Mouse (Mus musculus) embryo, embryonic 11.5 days (tissue): ENCODE results near the gene Klkb1.
A peak's percentile ranks its signal among the peaks of the same experiment; 100 is the strongest.

ENCODE experiments used
- DNase-seq: peaks from one replicate; pipeline ENCODE4 v3.0.0-alpha.2; 2012; ENCODE audit warnings: low read depth, low spot score

Gene Klkb1

DNA sequence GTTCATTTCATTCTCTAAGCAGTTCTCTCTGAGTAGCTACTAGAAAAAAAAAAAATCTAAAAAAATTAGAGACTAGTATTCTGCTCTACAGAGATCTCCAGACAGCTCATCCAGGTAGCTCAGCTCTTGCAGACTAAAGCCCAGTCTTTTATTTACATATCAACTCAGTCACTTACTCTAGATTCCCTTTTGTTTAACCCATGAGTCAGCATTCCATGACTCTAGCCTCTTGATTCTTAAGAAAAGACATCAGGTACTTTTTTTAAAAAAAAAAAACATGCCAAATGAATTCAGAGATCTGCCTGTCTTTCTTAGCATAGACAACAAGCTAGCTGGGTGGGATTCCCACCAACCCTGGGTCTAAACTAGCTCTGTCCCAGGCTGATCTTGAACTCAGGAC lies 26.2 kb downstream of the Klkb1 start:
- DNase-seq, result no peak

GRCm38 (mm10) chr8:45267611-45268391 lies 26.9 kb downstream of the Klkb1 start:
- no peak for DNase-seq

- DNase-seq, result no peak
These were observed 27.7 kb downstream of the Klkb1 start for GRCm38 (mm10) chr8:45266993-45267392.

DNA sequence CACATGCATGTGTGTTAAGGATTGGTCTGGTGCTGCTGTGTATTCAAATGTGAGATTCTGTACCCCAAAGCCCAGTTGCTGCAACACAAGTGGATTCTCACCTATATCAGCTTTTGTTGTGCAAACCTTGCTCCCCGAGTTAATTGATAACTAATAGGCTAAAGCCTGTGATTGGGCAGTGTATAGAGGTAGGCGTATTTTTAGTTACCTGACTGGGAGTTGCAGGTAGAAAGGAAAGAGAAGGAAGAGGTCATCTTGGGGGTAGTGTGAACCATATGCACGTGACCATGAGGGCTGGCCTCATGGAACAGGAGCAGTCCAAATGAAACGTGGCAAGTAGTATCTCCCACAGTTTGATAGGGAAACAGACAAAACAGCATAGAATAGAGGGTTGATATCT lies 29.7 kb downstream of the Klkb1 start:
- no peak for DNase-seq

GRCm38 (mm10) chr8:45262851-45263250 lies 31.8 kb downstream of the Klkb1 start:
- DNase-seq, result no peak

- no peak for DNase-seq
These were observed 32.7 kb downstream of the Klkb1 start, which contains the start of gene F11 for GRCm38 (mm10) chr8:45261920-45262319. F11 (minus strand) TSS chr8:45262031.

DNA sequence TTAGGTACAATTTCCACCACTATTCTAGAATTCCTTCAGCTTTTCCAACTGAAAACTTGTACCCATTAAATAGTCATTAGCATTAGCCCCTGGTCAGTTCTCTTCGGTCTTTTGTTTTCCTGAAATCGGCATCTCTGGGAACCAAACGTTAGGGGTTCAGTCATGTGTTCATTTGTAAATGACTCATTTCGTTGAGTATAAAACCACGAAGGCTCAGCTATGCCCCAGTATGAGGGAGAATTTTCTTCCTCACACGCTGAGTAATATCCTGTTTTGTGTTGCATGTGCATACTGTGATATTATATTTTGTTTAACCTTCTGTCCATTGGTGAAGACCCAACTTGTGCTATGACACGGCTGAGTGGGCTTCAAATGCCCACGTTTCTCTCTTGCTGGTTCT lies 36.2 kb downstream of the Klkb1 start:
- no peak for DNase-seq

DNA sequence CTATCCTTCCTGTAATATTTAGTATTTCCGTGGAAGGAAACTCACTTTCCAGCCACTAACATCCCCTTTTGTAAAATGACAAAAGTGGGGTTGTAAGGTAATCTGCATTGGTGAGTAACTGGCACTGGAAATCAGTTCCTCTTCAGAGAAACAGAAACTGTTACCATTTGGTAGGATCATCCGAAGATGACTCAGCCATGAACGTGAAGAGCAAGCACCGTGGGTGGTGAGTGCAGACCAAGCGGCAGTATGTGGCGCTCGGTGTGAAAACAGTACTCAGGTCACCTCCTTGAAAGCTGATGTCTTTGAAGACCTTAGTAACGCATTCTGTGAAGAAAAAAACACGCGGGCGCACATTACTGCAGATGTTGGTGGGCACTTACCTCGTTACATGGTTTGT lies 39.6 kb downstream of the Klkb1 start:
- DNase-seq, result no peak

- no peak for DNase-seq
These were observed 40.3 kb downstream of the Klkb1 start for GRCm38 (mm10) chr8:45254194-45254842.

GRCm38 (mm10) chr8:45253586-45253985 lies 41.1 kb downstream of the Klkb1 start:
- DNase-seq, result no peak

DNA sequence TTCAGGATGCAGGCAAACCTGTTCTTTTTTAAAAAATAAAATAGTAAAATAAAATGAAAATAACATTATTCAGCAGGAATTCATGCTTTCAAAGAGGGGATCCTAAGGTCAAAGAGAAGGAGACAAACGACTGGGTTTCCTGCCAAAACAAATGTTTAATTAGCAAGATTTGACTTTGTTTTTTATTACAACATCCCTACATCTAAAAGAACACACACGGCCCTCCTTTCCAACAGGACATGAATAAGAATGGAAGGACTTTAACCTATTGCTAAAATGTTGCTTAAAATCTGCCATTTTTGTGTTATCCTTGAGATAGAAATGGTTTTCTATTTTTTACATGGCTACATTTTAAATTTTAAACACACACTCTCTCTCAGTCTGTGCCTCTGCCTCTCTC lies 41.5 kb downstream of the Klkb1 start:
- DNase-seq, result no peak

GRCm38 (mm10) chr8:45246307-45246706 lies 48.4 kb downstream of the Klkb1 start:
- DNase-seq, result no peak

DNA sequence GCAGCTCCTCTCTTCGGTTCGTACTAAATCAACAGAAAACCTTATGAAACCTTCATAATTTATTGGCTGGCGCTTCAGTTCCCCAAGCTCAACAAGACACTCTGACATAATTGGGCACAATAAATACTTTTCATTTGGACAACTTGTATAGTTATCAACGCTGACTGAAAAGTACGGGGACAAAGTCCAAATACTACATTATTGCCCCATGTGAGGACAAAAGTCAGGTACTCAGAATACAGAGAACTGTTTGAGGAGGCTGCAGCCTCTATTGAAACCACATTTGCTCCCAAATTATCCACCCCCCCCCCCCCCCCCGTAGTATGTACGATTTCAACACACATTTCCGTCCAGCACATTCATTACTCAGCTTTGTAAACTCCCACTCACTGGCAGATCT lies 55.3 kb downstream of the Klkb1 start:
- no peak for DNase-seq

DNA sequence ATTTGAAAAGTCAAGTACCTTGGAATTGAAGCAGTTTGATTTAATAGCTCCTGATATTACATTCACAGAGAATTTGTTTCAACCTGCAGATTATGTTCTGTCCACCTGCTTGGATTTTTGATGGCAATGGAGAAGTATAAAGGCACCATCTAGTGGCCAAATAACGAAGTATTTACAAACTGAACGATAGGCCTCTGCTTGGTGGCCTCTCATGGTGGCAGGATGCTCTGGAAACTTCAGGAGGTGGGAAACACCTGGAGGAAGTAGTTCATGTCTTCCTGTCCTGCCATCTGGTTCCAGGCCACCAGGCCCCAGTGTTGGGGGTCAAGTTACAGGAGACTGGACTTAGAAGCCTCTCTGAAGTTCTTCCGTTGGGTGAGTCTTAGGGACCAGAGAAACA lies 56.4 kb downstream of the Klkb1 start:
- DNase-seq, result no peak

- DNase-seq, result peak; percentile 67
These were observed 58.3 kb downstream of the Klkb1 start for GRCm38 (mm10) chr8:45236164-45236912.

- DNase-seq, result no peak
These were observed 59.4 kb downstream of the Klkb1 start for GRCm38 (mm10) chr8:45235228-45235627.

DNA sequence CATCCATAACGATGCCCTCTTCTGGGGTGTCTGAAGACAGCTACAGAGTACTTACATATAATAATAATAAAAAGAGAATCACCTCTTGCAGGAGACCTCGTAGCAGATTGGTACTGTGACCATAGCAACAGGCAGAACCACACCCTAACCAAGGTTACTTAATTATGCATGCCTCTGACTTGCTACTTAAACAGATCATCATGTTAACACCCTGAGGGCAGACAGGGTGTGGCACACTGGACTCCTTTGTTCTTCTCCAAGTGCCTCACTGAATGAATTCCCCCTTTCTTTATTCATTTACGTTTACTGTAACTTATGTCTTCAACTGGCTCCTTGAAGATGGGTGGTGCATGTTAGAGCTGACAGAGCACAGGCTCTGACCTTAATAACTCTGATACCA lies 61.4 kb downstream of the Klkb1 start:
- no peak for DNase-seq
